Comparison of ENCODE assay signal across 9 mouse cellular contexts in the genomic region with DNA sequence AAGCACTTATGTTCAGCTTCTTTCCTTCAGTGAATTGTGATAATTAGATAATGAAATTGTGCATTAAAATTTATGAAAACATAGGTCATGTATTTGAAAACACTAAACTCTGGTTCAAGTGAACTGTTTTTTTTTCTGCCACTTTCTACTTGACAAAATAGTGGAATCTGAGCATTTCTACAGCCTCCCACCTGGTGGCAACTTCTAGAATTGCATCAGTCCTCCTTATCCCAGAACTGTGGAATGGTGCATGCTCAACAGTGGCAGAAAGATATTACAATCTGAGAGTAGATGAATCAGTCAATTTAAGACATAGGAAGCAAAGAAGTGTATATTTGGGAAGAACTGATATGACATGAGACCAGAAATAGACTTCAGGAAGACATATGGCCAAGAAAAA.
DNase-seq lines count a peak whose midpoint lies in the region.
"Had no signal": no experiment of that assay in that cellular context is flagged by ENCODE, and none has a peak within 500 bp of the region (broad histone marks: within the 10 kb centered on the region; RNA-seq: fewer than 3 reads in every experiment).

No protein-coding gene starts in this region.

- H3K27ac ChIP-seq in limb, embryonic 10.5 days = no peak overlapping the region
- H3K27ac ChIP-seq: heart, embryonic 13.5 days had no signal

- no peak overlapping the region for H3K4me3 ChIP-seq in limb, embryonic 10.5 days
- H3K4me3 ChIP-seq: heart, embryonic 13.5 days had no signal

- no peaks in the 10 kb centered on the region for H3K27me3 ChIP-seq in limb, embryonic 10.5 days (ENCODE audit: low read depth, poor library complexity, severe bottlenecking)
- H3K27me3 ChIP-seq: heart, embryonic 13.5 days had no signal

- peak; percentile 17 for DNase-seq in heart, adult 8-10 months (ENCODE audit: low spot score)
- DNase-seq in heart, adult 11 months = no peak
- peak; percentile 42 for DNase-seq in testis, postnatal 10 days (ENCODE audit: low spot score)
- DNase-seq in testis, postnatal 14 days (ENCODE audit: low spot score) = no peak
- peak; percentile 1 for DNase-seq in embryo, embryonic 9.5 days (ENCODE audit: extremely low spot score)
- DNase-seq in limb, embryonic 10.5 days (ENCODE audit: low spot score) = peak; percentile 28
- no peak for DNase-seq in thymus, postnatal 10 days (ENCODE audit: low spot score in 2 of 2)
- no peak for DNase-seq in spleen, postnatal 4 days (ENCODE audit: low spot score in 2 of 2)

- no peaks in the 10 kb centered on the region for H3K4me1 ChIP-seq in limb, embryonic 10.5 days
- H3K4me1 ChIP-seq: heart, embryonic 13.5 days had no signal

- no peaks in the 10 kb centered on the region for H3K36me3 ChIP-seq in limb, embryonic 10.5 days
- H3K36me3 ChIP-seq: heart, embryonic 13.5 days had no signal

- no peaks in the 10 kb centered on the region for H3K9me3 ChIP-seq in limb, embryonic 10.5 days (replicated peaks)
- H3K9me3 ChIP-seq: heart, embryonic 13.5 days had no signal

Comparison
In these comparisons a context has a peak if more than half of its experiments do, and no peak if none do; other contexts are left out.
1. DNase-seq: peak in heart, adult 8-10 months (single experiment), testis, postnatal 10 days (single experiment), embryo, embryonic 9.5 days (single experiment) and limb, embryonic 10.5 days (single experiment); none in heart, adult 11 months (single experiment), testis, postnatal 14 days (single experiment), thymus, postnatal 10 days (0 of 2) and spleen, postnatal 4 days (0 of 2).